Mouse (Mus musculus): ENCODE results near the gene Tstd1. TPM values are rescaled to one million over a fixed set of nuclear protein-coding genes. Genes with fewer than 3 reads are reported as not detected.

The Tstd1 gene
- total and polyA plus RNA-seq, 3 experiments, result 0.50 to 1.4 TPM; not detected in 1

GRCm38 (mm10) chr1:171466565-171466964, 47.9 kb downstream of the Tstd1 start:
- H3K4me3 ChIP-seq (ENCODE audit: control insufficient read depth in 1 of 2, insufficient read depth in 1 of 2, low read depth in 2 of 2, low read length in 2 of 2), result peak overlapping the region; percentile 9 to 35; a peak in 3 of 4 replicates
- no peak overlapping the region; the same call in 1 of the 2 replicates for H3K27ac ChIP-seq (ENCODE audit: control insufficient read depth, low read depth, low read length)
- H3K79me2 ChIP-seq (ENCODE audit: control insufficient read depth, insufficient read depth, low read length, poor library complexity), result no peaks in the 10 kb centered on the region
- peaks cover 0 to 16% of the 10 kb centered on the region in 2 experiments; a peak in 2 of 4 replicates for H3K36me3 ChIP-seq (ENCODE audit: control insufficient read depth in 1 of 2, insufficient read depth in 2 of 2, low read length in 2 of 2)
- no peak for TF ChIP-seq MYB (IDR thresholded peaks at IDR 0.05; ENCODE audit: low read depth, low read length)
- TF ChIP-seq HCFC1 (IDR thresholded peaks at IDR 0.05; ENCODE audit: low read depth, low read length), result peak; percentile 47; the same call in 1 of the 2 replicates
- peak; percentile 10; the same call in 1 of the 2 replicates for TF ChIP-seq ZNF384 (IDR thresholded peaks at IDR 0.05; ENCODE audit: low read depth, low read length)
- H3K9ac ChIP-seq (ENCODE audit: control insufficient read depth, low read depth, low read length, poor library complexity, severe bottlenecking), result 0 out of 2 replicates have a peak overlapping the region, but pooled peaks have one; percentile 2
- peak; percentile 63 for DNase-seq (ENCODE audit: low read depth, low spot score)
- H3K9me3 ChIP-seq (replicated peaks; ENCODE audit: insufficient read depth, low read length), result no peaks in the 10 kb centered on the region
- peaks cover 11 to 21% of the 10 kb centered on the region in 2 experiments for H3K4me1 ChIP-seq (ENCODE audit: control insufficient read depth in 1 of 2, insufficient read depth in 2 of 2, low read length in 2 of 2)
- peaks cover 0 to 1% of the 10 kb centered on the region in 2 experiments; a peak in 1 of 4 replicates for H3K27me3 ChIP-seq (ENCODE audit: control insufficient read depth in 1 of 2, insufficient read depth in 2 of 2, low read length in 2 of 2)

GRCm38 (mm10) chr1:171469678-171470077, 51.0 kb downstream of the Tstd1 start:
- no peaks in the 10 kb centered on the region for H3K27me3 ChIP-seq (ENCODE audit: control insufficient read depth in 1 of 2, insufficient read depth in 2 of 2, low read length in 2 of 2)
- H3K9me3 ChIP-seq (replicated peaks; ENCODE audit: insufficient read depth, low read length), result no peaks in the 10 kb centered on the region
- H3K4me3 ChIP-seq (ENCODE audit: control insufficient read depth in 1 of 2, insufficient read depth in 1 of 2, low read depth in 2 of 2, low read length in 2 of 2), result no peak overlapping the region
- H3K79me2 ChIP-seq (ENCODE audit: control insufficient read depth, insufficient read depth, low read length, poor library complexity), result no peaks in the 10 kb centered on the region
- no peak for DNase-seq (ENCODE audit: low read depth, low spot score)
- TF ChIP-seq TAL1 (IDR thresholded peaks at IDR 0.05; ENCODE audit: low read length) (no peak), SIN3A (IDR thresholded peaks at IDR 0.05; ENCODE audit: low read length) (no peak), E2F4 (IDR thresholded peaks at IDR 0.05; ENCODE audit: borderline replicate concordance, low read depth, low read length) (no peak), CTCF (IDR thresholded peaks at IDR 0.05 in 2 of 3, conservative IDR thresholded peaks at IDR 0.05 in 1 of 3; ENCODE audit: control insufficient read depth in 1 of 3, insufficient read depth in 1 of 3, low read depth in 2 of 3, low read length in 3 of 3, poor library complexity in 1 of 3, severe bottlenecking in 1 of 3) (no peak), POLR2AphosphoS5 (IDR thresholded peaks at IDR 0.05; ENCODE audit: borderline replicate concordance, low read depth, low read length) (no peak), HCFC1 (IDR thresholded peaks at IDR 0.05; ENCODE audit: low read depth, low read length) (no peak), SMC3 (IDR thresholded peaks at IDR 0.05; ENCODE audit: low read depth, low read length) (no peak), MXI1 (IDR thresholded peaks at IDR 0.05; ENCODE audit: low read depth, low read length) (no peak), GATA1 (IDR thresholded peaks at IDR 0.05; ENCODE audit: low read depth, low read length) (no peak), MAFK (IDR thresholded peaks at IDR 0.05; ENCODE audit: borderline replicate concordance, low read depth, low read length) (no peak), ZMIZ1 (IDR thresholded peaks at IDR 0.05; ENCODE audit: low read depth, low read length) (no peak), MEF2A (IDR thresholded peaks at IDR 0.05; ENCODE audit: extremely low read depth, insufficient replicate concordance, low read depth, low read length, poor library complexity, severe bottlenecking) (no peak), TBP (IDR thresholded peaks at IDR 0.05; ENCODE audit: low read depth, low read length) (no peak), BHLHE40 (IDR thresholded peaks at IDR 0.05; ENCODE audit: borderline replicate concordance, low read depth, low read length) (no peak), TCF12 (IDR thresholded peaks at IDR 0.05; ENCODE audit: low read depth, low read length) (no peak), RCOR1 (IDR thresholded peaks at IDR 0.05; ENCODE audit: low read depth, low read length) (no peak), EP300 (IDR thresholded peaks at IDR 0.05; ENCODE audit: low read depth in 1 of 2, low read length in 2 of 2) (no peak)
- H3K9ac ChIP-seq (ENCODE audit: control insufficient read depth, low read depth, low read length, poor library complexity, severe bottlenecking), result peak overlapping the region; percentile 33; the same call in 1 of the 2 replicates
- H3K27ac ChIP-seq (ENCODE audit: control insufficient read depth, low read depth, low read length), result no peak overlapping the region
- H3K4me1 ChIP-seq (ENCODE audit: control insufficient read depth in 1 of 2, insufficient read depth in 2 of 2, low read length in 2 of 2), result peaks cover 14 to 34% of the 10 kb centered on the region in 2 experiments
- peaks cover 0 to 26% of the 10 kb centered on the region in 2 experiments; a peak in 2 of 4 replicates for H3K36me3 ChIP-seq (ENCODE audit: control insufficient read depth in 1 of 2, insufficient read depth in 2 of 2, low read length in 2 of 2)

Other genes starting within 250 kb of the Tstd1 start
- gene Pcp4l1, start 222.6 kb upstream of the Tstd1 start, total RNA-seq (2012; rRNA removed), result not detected in 2 replicates
- gene Pcp4l1, start 222.6 kb upstream of the Tstd1 start, polyA plus RNA-seq (2012; ENCODE audit: insufficient read depth in 1 of 2, insufficient read length in 2 of 2, low read depth in 1 of 2, low replicate concordance in 2 of 2, missing spikeins in 1 of 2), result not detected
- gene Nr1i3, start 204.9 kb upstream of the Tstd1 start, total RNA-seq (2012; rRNA removed), result 1.4 and 1.7 TPM in 2 replicates
- gene Nr1i3, start 204.9 kb upstream of the Tstd1 start, polyA plus RNA-seq (2012; ENCODE audit: insufficient read depth in 1 of 2, insufficient read length in 2 of 2, low read depth in 1 of 2, low replicate concordance in 2 of 2, missing spikeins in 1 of 2), result under 1 TPM in 1 of 2 experiments, not detected in 1; 0.24 TPM
- gene Tomm40l, start 196.4 kb upstream of the Tstd1 start, total RNA-seq (2012; rRNA removed), result 38.0 and 40.7 TPM in 2 replicates
- gene Tomm40l, start 196.4 kb upstream of the Tstd1 start, polyA plus RNA-seq (2012; ENCODE audit: insufficient read depth in 1 of 2, insufficient read length in 2 of 2, low read depth in 1 of 2, low replicate concordance in 2 of 2, missing spikeins in 1 of 2), result 10 to 100 TPM in 1 of 2 experiments, not detected in 1; 43.4 TPM
- gene Apoa2, start 193.8 kb upstream of the Tstd1 start, total RNA-seq (2012; rRNA removed), result not detected in 2 replicates
- gene Apoa2, start 193.8 kb upstream of the Tstd1 start, polyA plus RNA-seq (2012; ENCODE audit: insufficient read depth in 1 of 2, insufficient read length in 2 of 2, low read depth in 1 of 2, low replicate concordance in 2 of 2, missing spikeins in 1 of 2), result under 1 TPM in 1 of 2 experiments, not detected in 1; 0.15 TPM
- gene Fcer1g, start 184.5 kb upstream of the Tstd1 start, total RNA-seq (2012; rRNA removed), result 0.36 and 0.62 TPM in 2 replicates
- 1 to 10 TPM in 1 of 2 experiments, not detected in 1; 1.1 TPM for gene Fcer1g, start 184.5 kb upstream of the Tstd1 start, polyA plus RNA-seq (2012; ENCODE audit: insufficient read depth in 1 of 2, insufficient read length in 2 of 2, low read depth in 1 of 2, low replicate concordance in 2 of 2, missing spikeins in 1 of 2)
- gene Adamts4, start 168.5 kb upstream of the Tstd1 start, total RNA-seq (2012; rRNA removed), result not detected in 2 replicates
- gene Adamts4, start 168.5 kb upstream of the Tstd1 start, polyA plus RNA-seq (2012; ENCODE audit: insufficient read depth in 1 of 2, insufficient read length in 2 of 2, low read depth in 1 of 2, low replicate concordance in 2 of 2, missing spikeins in 1 of 2), result under 1 TPM in 1 of 2 experiments, not detected in 1; 0.03 TPM
- 164 and 169 TPM in 2 replicates for gene Ndufs2, start 167.5 kb upstream of the Tstd1 start, total RNA-seq (2012; rRNA removed)
- gene Ndufs2, start 167.5 kb upstream of the Tstd1 start, polyA plus RNA-seq (2012; ENCODE audit: insufficient read depth in 1 of 2, insufficient read length in 2 of 2, low read depth in 1 of 2, low replicate concordance in 2 of 2, missing spikeins in 1 of 2), result 100 to 1,000 TPM; 292 to 415 TPM
- gene B4galt3, start 148.5 kb upstream of the Tstd1 start, total RNA-seq (2012; rRNA removed), result 16.5 and 16.8 TPM in 2 replicates
- 10 to 100 TPM in 1 of 2 experiments, not detected in 1; 33.1 TPM for gene B4galt3, start 148.5 kb upstream of the Tstd1 start, polyA plus RNA-seq (2012; ENCODE audit: insufficient read depth in 1 of 2, insufficient read length in 2 of 2, low read depth in 1 of 2, low replicate concordance in 2 of 2, missing spikeins in 1 of 2)
- gene Ppox, start 137.7 kb upstream of the Tstd1 start, total RNA-seq (2012; rRNA removed), result 21.5 and 27.0 TPM in 2 replicates
- gene Ppox, start 137.7 kb upstream of the Tstd1 start, polyA plus RNA-seq (2012; ENCODE audit: insufficient read depth in 1 of 2, insufficient read length in 2 of 2, low read depth in 1 of 2, low replicate concordance in 2 of 2, missing spikeins in 1 of 2), result 10 to 100 TPM in 1 of 2 experiments, not detected in 1; 63.6 TPM
- 10.0 and 11.3 TPM in 2 replicates for gene Usp21, start 130.9 kb upstream of the Tstd1 start, total RNA-seq (2012; rRNA removed)
- 10 to 100 TPM in 1 of 2 experiments, not detected in 1; 66.4 TPM for gene Usp21, start 130.9 kb upstream of the Tstd1 start, polyA plus RNA-seq (2012; ENCODE audit: insufficient read depth in 1 of 2, insufficient read length in 2 of 2, low read depth in 1 of 2, low replicate concordance in 2 of 2, missing spikeins in 1 of 2)
- gene Ufc1, start 123.8 kb upstream of the Tstd1 start, total RNA-seq (2012; rRNA removed), result 100 and 101 TPM in 2 replicates
- 100 to 1,000 TPM in 1 of 2 experiments, 10 to 100 TPM in 1; 71.0 to 408 TPM for gene Ufc1, start 123.8 kb upstream of the Tstd1 start, polyA plus RNA-seq (2012; ENCODE audit: insufficient read depth in 1 of 2, insufficient read length in 2 of 2, low read depth in 1 of 2, low replicate concordance in 2 of 2, missing spikeins in 1 of 2)
- 24.9 and 28.7 TPM in 2 replicates for gene Dedd, start 89.7 kb upstream of the Tstd1 start, total RNA-seq (2012; rRNA removed)
- gene Dedd, start 89.7 kb upstream of the Tstd1 start, polyA plus RNA-seq (2012; ENCODE audit: insufficient read depth in 1 of 2, insufficient read length in 2 of 2, low read depth in 1 of 2, low replicate concordance in 2 of 2, missing spikeins in 1 of 2), result 10 to 100 TPM in 1 of 2 experiments, not detected in 1; 44.9 TPM
- 17.9 and 20.0 TPM in 2 replicates for gene Nit1, start 73.2 kb upstream of the Tstd1 start, total RNA-seq (2012; rRNA removed)
- 10 to 100 TPM in 1 of 2 experiments, not detected in 1; 26.3 TPM for gene Nit1, start 73.2 kb upstream of the Tstd1 start, polyA plus RNA-seq (2012; ENCODE audit: insufficient read depth in 1 of 2, insufficient read length in 2 of 2, low read depth in 1 of 2, low replicate concordance in 2 of 2, missing spikeins in 1 of 2)
- 33.8 and 36.2 TPM in 2 replicates for gene Pfdn2, start 73.2 kb upstream of the Tstd1 start, total RNA-seq (2012; rRNA removed)
- gene Pfdn2, start 73.2 kb upstream of the Tstd1 start, polyA plus RNA-seq (2012; ENCODE audit: insufficient read depth in 1 of 2, insufficient read length in 2 of 2, low read depth in 1 of 2, low replicate concordance in 2 of 2, missing spikeins in 1 of 2), result 100 to 1,000 TPM in 1 of 2 experiments, not detected in 1; 329 TPM
- 0.08 and 0.10 TPM in 2 replicates for gene Klhdc9, start 58.1 kb upstream of the Tstd1 start, total RNA-seq (2012; rRNA removed)
- gene Klhdc9, start 58.1 kb upstream of the Tstd1 start, polyA plus RNA-seq (2012; ENCODE audit: insufficient read depth in 1 of 2, insufficient read length in 2 of 2, low read depth in 1 of 2, low replicate concordance in 2 of 2, missing spikeins in 1 of 2), result not detected
- 0.04 TPM in 1 of 2 replicates, not detected in the other for gene Nectin4, start 48.8 kb upstream of the Tstd1 start, total RNA-seq (2012; rRNA removed)
- gene Nectin4, start 48.8 kb upstream of the Tstd1 start, polyA plus RNA-seq (2012; ENCODE audit: insufficient read depth in 1 of 2, insufficient read length in 2 of 2, low read depth in 1 of 2, low replicate concordance in 2 of 2, missing spikeins in 1 of 2), result under 1 TPM in 1 of 2 experiments, not detected in 1; 0.15 TPM
- 31.0 and 31.5 TPM in 2 replicates for gene Arhgap30, start 29.9 kb upstream of the Tstd1 start, total RNA-seq (2012; rRNA removed)
- 10 to 100 TPM in 1 of 2 experiments, not detected in 1; 41.2 TPM for gene Arhgap30, start 29.9 kb upstream of the Tstd1 start, polyA plus RNA-seq (2012; ENCODE audit: insufficient read depth in 1 of 2, insufficient read length in 2 of 2, low read depth in 1 of 2, low replicate concordance in 2 of 2, missing spikeins in 1 of 2)
- gene Usf1, start 7.6 kb upstream of the Tstd1 start, total RNA-seq (2012; rRNA removed), result 50.0 and 56.0 TPM in 2 replicates
- 10 to 100 TPM in 1 of 2 experiments, not detected in 1; 55.0 TPM for gene Usf1, start 7.6 kb upstream of the Tstd1 start, polyA plus RNA-seq (2012; ENCODE audit: insufficient read depth in 1 of 2, insufficient read length in 2 of 2, low read depth in 1 of 2, low replicate concordance in 2 of 2, missing spikeins in 1 of 2)
- 0.31 and 0.42 TPM in 2 replicates for gene F11r, start 18.7 kb downstream of the Tstd1 start, total RNA-seq (2012; rRNA removed)
- gene F11r, start 18.7 kb downstream of the Tstd1 start, polyA plus RNA-seq (2012; ENCODE audit: insufficient read depth in 1 of 2, insufficient read length in 2 of 2, low read depth in 1 of 2, low replicate concordance in 2 of 2, missing spikeins in 1 of 2), result 1 to 10 TPM in 1 of 2 experiments, not detected in 1; 1.8 TPM
- 4.6 and 5.5 TPM in 2 replicates for gene Alyref2, start 84.6 kb downstream of the Tstd1 start, total RNA-seq (2012; rRNA removed)
- 1 to 10 TPM in 1 of 2 experiments, not detected in 1; 8.8 TPM for gene Alyref2, start 84.6 kb downstream of the Tstd1 start, polyA plus RNA-seq (2012; ENCODE audit: insufficient read depth in 1 of 2, insufficient read length in 2 of 2, low read depth in 1 of 2, low replicate concordance in 2 of 2, missing spikeins in 1 of 2)
- not detected in 2 replicates for gene Itln1, start 116.4 kb downstream of the Tstd1 start, total RNA-seq (2012; rRNA removed)
- gene Itln1, start 116.4 kb downstream of the Tstd1 start, polyA plus RNA-seq (2012; ENCODE audit: insufficient read depth in 1 of 2, insufficient read length in 2 of 2, low read depth in 1 of 2, low replicate concordance in 2 of 2, missing spikeins in 1 of 2), result not detected
- not detected in 2 replicates for gene Cd244a, start 140.3 kb downstream of the Tstd1 start, total RNA-seq (2012; rRNA removed)
- gene Cd244a, start 140.3 kb downstream of the Tstd1 start, polyA plus RNA-seq (2012; ENCODE audit: insufficient read depth in 1 of 2, insufficient read length in 2 of 2, low read depth in 1 of 2, low replicate concordance in 2 of 2, missing spikeins in 1 of 2), result not detected
- gene Ly9, start 188.5 kb downstream of the Tstd1 start, total RNA-seq (2012; rRNA removed), result not detected in 2 replicates
- under 1 TPM in 1 of 2 experiments, not detected in 1; 0.25 TPM for gene Ly9, start 188.5 kb downstream of the Tstd1 start, polyA plus RNA-seq (2012; ENCODE audit: insufficient read depth in 1 of 2, insufficient read length in 2 of 2, low read depth in 1 of 2, low replicate concordance in 2 of 2, missing spikeins in 1 of 2)
- not detected in 2 replicates for gene Slamf7, start 234.2 kb downstream of the Tstd1 start, total RNA-seq (2012; rRNA removed)
- not detected for gene Slamf7, start 234.2 kb downstream of the Tstd1 start, polyA plus RNA-seq (2012; ENCODE audit: insufficient read depth in 1 of 2, insufficient read length in 2 of 2, low read depth in 1 of 2, low replicate concordance in 2 of 2, missing spikeins in 1 of 2)